Mouse (Mus musculus) heart, adult 9 months (tissue): Measurements from ENCODE around the gene Mipep.

Experiments
- DNase-seq, 2 experiments: peaks; one replicate each; pipeline ENCODE4 v3.0.0; 2022; ENCODE audit warnings: low spot score in 2 of 2

The Mipep gene

GRCm38 (mm10) chr14:60799762-60800728 lies 15.7 kb downstream of the Mipep start:
- no peak for DNase-seq

DNA sequence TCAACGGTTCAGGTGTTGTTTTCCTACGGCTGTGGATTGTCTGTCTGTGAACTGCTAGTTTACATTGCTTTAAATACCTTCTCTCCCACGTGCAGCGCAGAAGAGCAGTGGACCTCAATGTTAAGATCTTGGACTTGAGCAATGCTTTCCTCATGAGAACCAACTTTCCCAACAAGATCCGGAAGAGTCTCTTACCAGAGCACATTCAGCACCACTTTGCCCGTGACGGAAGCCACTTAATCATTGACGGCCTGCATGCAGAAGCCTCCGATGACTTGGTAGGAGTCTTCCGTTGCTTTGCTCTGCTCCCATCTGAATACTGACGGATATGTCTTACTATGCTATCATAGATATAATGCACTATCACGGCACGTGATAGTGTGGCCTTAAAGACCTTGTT lies 17.7 kb downstream of the Mipep start:
- DNase-seq: no peak

DNA sequence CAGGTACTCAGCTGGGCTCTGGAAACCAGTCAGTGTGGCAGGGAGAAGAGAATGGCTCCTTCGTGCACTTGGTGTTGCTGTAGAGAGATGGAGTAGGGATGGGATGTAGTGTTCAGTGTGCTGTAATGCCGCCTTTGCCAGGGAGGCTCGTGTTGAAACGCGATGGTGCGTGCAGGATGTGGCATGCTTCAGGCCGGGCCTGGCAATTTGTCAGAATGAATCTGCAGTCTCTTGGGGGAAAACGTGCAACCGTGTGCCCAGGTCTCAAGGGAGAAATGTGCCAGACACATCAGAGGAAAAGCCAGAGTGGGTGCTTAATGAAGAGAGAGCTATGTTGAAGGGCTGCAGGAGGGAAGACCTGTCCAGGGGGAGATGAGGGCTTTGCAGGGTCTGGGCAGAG lies 20.6 kb downstream of the Mipep start:
- no peak for DNase-seq

DNA sequence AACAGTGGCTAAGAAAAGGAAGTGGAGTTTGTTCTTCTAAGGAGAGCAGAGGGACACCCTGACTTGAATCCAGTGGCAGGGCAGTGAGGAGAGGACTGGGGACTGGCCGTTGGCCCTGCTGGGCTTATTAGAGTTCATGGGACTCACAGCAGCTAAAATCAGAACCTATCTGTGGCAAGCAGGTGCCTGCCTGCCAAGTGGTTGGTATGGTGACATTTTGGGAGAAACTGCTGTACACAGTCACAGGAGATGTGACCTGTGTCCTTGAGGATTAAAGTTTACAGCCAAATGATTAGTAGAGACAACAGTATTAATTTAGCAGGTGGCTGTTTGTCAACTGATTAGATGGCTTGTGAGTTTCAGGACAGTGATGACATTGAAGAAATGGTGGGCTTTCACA lies 21.5 kb downstream of the Mipep start:
- peak in 1 of 2 experiments; percentile 21 for DNase-seq

GRCm38 (mm10) chr14:60806891-60807344 lies 22.5 kb downstream of the Mipep start:
- no peak for DNase-seq

DNA sequence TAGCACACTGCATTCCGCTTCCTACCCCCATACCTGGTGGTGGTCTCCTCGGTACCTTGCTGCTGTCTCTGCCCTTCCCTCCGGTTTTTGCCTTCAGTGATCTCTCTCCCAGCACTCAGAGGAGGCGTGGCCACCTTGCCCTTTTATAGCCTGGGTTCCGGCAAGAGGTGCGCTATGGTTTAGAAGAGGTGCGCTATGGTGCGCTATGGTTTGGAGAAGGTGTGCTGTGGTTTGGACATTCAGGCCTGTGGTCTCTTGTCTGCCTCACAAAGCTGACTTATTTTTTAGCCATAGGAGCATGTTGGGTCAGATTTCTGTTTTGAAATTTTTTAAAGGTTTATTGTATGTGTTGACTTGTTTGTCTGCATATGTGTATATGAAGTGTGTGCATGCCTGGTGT lies 25.5 kb downstream of the Mipep start:
- no peak for DNase-seq

DNA sequence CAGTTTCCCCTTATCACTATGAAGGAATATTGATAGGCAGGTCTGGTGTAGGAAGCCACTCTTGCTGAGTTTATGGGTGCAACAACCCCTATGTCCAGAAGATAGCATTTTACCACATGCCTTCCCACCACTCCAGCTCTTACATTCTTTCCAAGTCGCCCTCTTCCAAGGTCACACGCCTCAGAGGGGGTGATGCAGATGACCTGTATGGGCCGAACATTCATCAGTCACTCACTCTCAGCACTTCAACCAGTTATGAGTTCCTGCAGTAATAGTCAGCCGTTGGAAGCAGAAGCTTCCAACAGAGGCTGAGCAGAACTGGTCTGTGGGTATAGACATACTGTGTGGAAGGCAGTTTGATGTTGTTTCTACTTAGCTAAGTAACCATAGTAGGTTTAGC lies 27.2 kb downstream of the Mipep start:
- DNase-seq: no peak

DNA sequence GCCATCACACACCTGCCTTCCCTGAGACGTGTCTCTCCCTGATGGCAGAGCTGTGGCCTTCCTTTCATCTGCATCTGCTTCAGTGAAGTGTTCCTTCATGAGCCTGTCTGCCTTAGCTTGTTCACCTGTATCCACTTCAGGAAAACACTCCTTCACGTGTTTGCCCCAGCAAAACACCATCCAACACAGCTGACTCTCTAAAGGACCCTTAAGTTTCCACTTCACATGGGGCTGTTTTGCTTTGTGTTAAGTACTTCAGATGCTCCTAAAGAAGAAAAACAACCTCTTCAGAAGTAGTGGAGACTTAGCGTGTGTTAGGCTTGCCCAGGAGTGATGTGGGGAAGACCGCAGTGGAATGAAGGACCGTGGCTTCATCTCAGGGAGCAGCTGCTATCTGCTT lies 30.7 kb downstream of the Mipep start:
- DNase-seq: no peak

DNA sequence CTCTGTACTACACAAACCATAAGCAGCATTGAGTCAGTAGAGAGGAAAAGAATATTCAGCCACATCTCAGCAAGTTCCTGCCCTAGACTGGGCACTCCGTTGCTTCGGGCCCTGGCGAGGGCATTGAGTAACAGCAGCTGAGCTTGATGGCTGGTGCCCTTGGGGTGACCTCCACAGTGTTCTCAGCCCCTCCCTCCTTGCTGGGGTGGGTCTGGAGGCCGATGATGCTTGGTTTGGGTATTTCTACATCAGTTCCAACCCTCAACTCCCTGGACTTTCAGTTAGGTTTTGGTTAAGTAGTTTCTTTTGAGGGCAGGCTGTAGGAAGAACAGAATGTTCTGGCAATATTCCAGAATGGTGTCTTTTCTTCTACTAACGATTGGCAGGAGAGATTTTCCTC lies 33.7 kb downstream of the Mipep start:
- DNase-seq: no peak

DNA sequence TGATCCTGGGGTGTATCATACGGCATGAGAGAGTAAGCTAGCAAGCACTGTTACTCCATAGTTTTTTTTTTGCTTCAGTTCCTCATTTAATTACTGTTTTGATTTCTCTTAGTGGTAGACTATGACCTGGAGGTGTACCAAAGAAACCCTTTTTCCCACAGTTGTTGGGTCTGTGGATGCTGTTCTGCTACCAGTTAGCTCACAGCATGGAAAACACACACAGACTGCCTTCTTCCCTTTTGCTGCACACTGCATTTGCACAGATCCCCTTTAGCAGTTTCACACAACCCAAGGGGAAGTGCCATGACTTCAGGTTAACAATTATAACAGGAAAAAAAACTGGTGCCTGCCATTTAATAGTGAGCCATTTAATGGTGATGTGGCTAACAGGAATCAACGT lies 45.7 kb downstream of the Mipep start:
- DNase-seq: no peak

GRCm38 (mm10) chr14:60836709-60837108 lies 52.3 kb downstream of the Mipep start:
- no peak for DNase-seq

DNA sequence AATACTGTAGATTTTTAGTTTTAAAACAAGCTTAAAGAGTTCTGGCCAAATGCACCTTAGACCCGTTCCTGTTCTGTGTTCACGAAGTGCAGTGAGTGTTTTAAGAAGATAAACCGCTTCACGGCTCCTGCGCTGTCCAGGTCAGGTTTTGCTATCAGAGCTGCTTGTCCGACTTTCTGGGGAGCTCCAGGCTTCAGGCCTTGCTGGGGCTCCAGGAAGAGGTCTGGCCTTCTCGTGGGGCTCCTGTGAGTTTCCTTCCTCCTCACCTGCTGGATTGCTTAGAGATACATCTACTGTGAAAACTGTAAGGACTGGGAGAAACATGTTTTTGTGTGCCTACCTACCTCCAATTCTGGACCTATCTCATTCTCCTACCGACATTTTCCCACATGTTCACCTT lies 55.3 kb downstream of the Mipep start:
- no peak for DNase-seq

DNA sequence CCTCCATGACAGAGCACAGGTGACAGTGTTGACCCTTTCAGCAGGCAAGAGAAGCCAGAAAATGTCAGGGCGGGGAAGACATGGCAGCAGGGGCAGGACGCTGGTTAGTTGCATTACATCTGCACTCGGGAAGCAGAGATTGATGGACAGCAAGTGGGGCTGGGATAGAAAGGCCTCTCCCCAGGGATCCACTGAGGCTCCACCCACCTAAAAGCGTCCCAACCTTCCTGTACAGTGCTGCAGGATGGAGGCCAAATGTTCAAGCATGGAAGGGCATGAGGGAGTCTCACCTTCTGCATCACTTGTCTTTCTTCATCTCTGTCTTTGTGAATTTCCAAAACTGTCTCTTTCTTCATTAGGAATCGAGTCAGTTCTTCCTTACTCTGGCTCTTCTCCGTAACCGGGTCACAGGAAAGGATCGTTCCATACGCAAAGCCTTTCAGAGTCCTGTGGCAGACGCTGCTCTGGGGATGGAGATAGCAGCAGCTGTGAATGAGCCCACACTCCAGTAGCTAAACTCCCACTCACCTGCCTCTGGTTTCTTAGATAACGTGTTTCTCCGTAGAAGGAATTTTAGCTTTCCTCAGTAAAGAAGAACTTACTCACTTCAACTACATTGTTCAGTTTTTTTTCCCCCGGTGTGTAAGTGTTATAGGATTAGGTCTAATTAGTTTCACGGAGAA lies 57.7 kb downstream of the Mipep start:
- no peak for DNase-seq

- no peak for DNase-seq
Measured at GRCm38 (mm10) chr14:60843596-60843995, 59.2 kb downstream of the Mipep start.

- no peak for DNase-seq
Measured at GRCm38 (mm10) chr14:60845261-60846045, 61.1 kb downstream of the Mipep start.

DNA sequence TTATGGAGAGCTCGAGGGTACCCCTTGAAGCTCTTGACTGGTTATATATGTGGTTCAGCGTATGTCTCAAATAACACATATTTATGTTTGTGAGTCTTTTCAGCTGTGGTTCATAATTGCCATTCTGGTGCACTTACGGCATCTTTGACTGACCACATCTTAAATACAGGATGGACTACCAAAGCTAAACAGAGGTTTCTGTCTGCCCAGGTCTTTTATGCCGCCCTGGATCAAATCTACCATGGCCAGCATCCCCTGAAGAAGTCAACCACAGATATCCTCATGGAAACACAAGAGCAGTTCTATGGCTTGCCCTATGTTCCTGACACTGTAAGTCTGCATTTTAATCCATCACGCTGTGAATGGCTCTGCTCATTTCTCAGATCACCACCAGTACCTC lies 61.8 kb downstream of the Mipep start:
- no peak for DNase-seq

DNA sequence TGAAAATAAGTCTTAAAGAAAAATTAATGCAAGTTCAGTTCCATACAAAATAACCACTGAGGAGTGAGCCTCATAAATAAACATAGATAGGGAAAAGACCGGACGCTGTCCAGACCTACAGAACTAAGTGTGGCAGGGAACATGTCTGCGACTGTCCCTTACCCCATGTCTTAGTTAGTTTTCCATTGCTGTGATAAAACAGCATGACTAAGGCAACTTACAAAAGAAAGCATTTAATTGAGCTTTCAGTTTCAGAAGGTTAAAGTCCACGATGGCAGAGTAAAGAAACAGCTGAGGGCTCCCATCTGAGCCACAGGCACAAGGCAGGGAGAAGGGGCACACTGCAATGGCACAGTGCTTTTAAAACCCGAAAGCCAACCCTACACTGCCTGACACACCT lies 63.8 kb downstream of the Mipep start:
- no peak for DNase-seq

DNA sequence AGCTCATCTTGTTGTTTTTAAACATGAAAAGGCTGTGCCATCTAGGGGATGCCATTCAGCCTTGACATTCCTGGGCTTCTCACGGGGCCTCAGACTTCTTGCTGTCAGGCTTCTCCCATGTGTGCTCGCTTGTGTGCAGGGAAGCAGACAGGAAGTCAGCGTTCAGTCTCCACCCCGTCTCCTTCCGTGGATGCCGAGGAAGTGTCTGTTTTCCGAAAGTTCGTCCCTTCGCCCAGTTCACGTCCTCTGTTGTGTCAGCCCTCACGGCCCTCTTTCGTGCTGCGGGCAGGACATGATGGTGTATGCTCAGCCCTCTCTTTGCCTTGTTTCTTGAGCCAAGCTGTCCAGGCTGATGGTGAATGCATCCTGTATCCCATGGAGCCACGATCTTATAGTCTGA lies 65.7 kb downstream of the Mipep start:
- peak; percentile 11 to 13 for DNase-seq

GRCm38 (mm10) chr14:60851632-60852031 lies 67.3 kb downstream of the Mipep start:
- DNase-seq: no peak

GRCm38 (mm10) chr14:60856199-60856912 lies 72.0 kb downstream of the Mipep start:
- no peak for DNase-seq

DNA sequence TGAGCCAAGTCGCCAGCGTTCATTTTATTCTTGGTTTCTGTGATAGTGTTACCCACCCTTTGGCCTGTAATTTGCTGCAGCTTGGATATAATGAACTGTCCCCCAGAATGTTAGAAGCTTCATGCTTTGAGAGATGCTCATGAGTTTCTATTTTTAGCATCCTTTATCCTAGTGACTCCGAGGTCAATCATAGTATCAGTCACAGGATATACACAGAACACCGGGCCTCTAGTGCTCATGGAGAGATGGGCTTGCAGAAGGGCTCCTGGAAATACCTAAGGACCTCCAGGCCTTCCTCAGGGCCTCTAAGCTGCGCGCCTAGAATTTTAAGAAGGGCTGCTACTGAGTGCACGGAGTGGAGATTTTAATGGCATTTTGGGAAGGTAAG lies 72.5 kb downstream of the Mipep start:
- no peak for DNase-seq

GRCm38 (mm10) chr14:60863396-60863795 lies 79.0 kb downstream of the Mipep start:
- DNase-seq: no peak
